Mouse (Mus musculus): ENCODE measurements at regions not wholly inside any gene's neighbourhood (a gene's known extent, or its start where the extent isn't known, plus 50 kb on each side); places are given as distances from the start of the nearest gene placed in this dataset.

DNA sequence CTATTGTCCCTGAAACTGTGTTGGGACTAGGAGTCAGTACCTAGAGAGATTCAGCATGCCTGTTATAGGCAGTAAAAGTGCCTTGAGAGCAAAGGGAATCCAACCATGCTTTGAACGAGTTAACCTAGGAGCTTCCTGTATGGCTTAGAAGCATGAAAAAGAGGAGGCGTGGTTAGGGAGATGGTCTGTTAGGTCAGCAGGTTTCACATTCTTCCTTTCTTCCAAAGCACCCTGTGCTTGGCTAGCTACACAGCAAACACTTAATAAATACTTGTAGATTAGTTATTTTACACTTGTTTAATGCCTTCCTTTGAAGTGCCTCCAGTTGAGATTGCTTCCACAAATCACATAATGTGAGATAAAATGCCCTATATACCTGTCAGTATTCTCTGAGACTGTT lies 284.9 kb upstream of the Adgra3 start:
- Histone ChIP-seq H3K4me1 (replicated peaks; ENCODE audit: control insufficient read depth, insufficient read depth) (no peaks in the 10 kb centered on the region), H3K4me3 (ENCODE audit: low read depth, low read length) (no peak overlapping the region)
- WGBS: 63% methylated on average over 2 of the region's 2 CpGs

DNA sequence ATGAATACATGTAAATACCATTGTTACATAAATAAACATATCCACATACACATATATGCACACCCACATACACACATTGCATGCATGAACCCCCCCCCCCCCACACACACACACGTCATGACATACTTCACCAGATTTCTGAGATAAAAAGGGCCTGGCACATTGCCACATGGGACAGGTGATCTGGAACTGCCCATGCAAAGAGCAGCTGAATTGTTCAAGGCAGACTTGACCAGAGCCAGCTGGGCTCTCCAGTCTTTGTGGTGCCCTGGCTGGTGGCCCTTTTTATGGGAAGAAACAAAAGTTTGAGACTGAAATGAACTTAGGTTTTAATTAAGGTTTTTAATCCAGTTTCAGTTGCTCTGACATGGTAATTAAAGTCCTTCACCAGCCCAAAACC lies 250.7 kb upstream of the Adgra3 start:
- no peaks in the 10 kb centered on the region for H3K4me1 ChIP-seq (replicated peaks; ENCODE audit: control insufficient read depth, insufficient read depth)
- no peaks in the 10 kb centered on the region for H3K9me3 ChIP-seq (ENCODE audit: control insufficient read depth, low read length)
- no peak overlapping the region for H3K4me2 ChIP-seq (replicated peaks; ENCODE audit: low read depth)
- TF ChIP-seq EP300 (optimal IDR thresholded peaks at IDR 0.05) (no peak), CTCF (IDR thresholded peaks at IDR 0.05; ENCODE audit: low read depth) (no peak)
- H3K27me3 ChIP-seq (ENCODE audit: control insufficient read depth, insufficient read depth, low read length): no peaks in the 10 kb centered on the region
- no peaks in the 10 kb centered on the region for H3K36me3 ChIP-seq (ENCODE audit: control insufficient read depth, insufficient read depth, low read length)
- 61% methylated on average over 1 of the region's 1 CpGs for WGBS
- ATAC-seq (ENCODE audit: low FRiP score, low TSS enrichment): no peak
- no peak for DNase-seq (ENCODE audit: low spot score)
- H3K9ac ChIP-seq (ENCODE audit: low read length): no peak overlapping the region
- H3K27ac ChIP-seq (replicated peaks): no peak overlapping the region
- H3K4me3 ChIP-seq (ENCODE audit: low read depth, low read length): no peak overlapping the region

More for the DNA sequence above, 284.9 kb upstream of the Adgra3 start:
- no peak overlapping the region for H3K4me2 ChIP-seq (replicated peaks; ENCODE audit: low read depth)
- ATAC-seq (ENCODE audit: low FRiP score, low TSS enrichment) (no peak), DNase-seq (ENCODE audit: low spot score) (no peak)
- H3K27me3 ChIP-seq (ENCODE audit: control insufficient read depth, insufficient read depth, low read length): no peaks in the 10 kb centered on the region
- H3K9ac ChIP-seq (ENCODE audit: low read length): no peak overlapping the region
- TF ChIP-seq CTCF (IDR thresholded peaks at IDR 0.05; ENCODE audit: low read depth) (no peak), EP300 (optimal IDR thresholded peaks at IDR 0.05) (no peak)
- H3K27ac ChIP-seq (replicated peaks): no peak overlapping the region
- H3K9me3 ChIP-seq (ENCODE audit: control insufficient read depth, low read length): no peaks in the 10 kb centered on the region
- H3K36me3 ChIP-seq (ENCODE audit: control insufficient read depth, insufficient read depth, low read length): no peaks in the 10 kb centered on the region

DNA sequence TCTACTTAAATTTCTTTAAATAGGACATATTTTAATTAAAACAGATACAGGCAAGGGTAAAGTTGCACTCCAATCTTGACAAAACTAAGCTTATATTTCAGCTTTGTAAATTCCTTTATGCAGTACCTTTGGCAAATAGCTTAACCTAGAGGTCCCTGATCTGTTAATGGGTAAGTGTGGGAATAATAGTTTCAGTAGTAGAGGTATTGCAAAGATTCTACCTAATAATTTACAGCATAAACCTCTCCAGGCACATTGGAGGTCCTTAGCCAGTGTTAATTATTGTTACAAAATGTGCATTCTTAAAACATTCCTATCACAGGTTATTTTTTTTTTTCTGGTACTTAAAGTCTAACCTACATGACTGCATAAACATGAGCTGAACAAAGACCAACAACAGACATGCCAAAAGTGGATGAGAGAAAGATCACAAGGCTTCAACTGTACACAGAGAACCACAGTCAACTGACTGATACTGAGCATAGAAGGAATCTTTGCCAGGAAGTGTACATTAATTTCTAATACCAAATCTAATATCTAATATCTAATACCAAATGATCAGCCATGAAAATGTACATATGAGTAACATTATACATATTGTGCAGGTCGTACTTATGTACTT lies 245.2 kb upstream of the Adgra3 start:
- 59% methylated on average over 1 of the region's 1 CpGs for WGBS
- Histone ChIP-seq H3K4me2 (replicated peaks; ENCODE audit: low read depth) (no peak overlapping the region), H3K9me3 (ENCODE audit: control insufficient read depth, low read length) (no peaks in the 10 kb centered on the region), H3K9ac (ENCODE audit: low read length) (no peak overlapping the region), H3K27me3 (ENCODE audit: control insufficient read depth, insufficient read depth, low read length) (no peaks in the 10 kb centered on the region), H3K27ac (replicated peaks) (no peak overlapping the region), H3K4me1 (replicated peaks; ENCODE audit: control insufficient read depth, insufficient read depth) (no peaks in the 10 kb centered on the region), H3K36me3 (ENCODE audit: control insufficient read depth, insufficient read depth, low read length) (no peaks in the 10 kb centered on the region), H3K4me3 (ENCODE audit: low read depth, low read length) (no peak overlapping the region)
- ATAC-seq (ENCODE audit: low FRiP score, low TSS enrichment) (no peak), DNase-seq (ENCODE audit: low spot score) (no peak)
- TF ChIP-seq CTCF (IDR thresholded peaks at IDR 0.05; ENCODE audit: low read depth) (no peak), EP300 (optimal IDR thresholded peaks at IDR 0.05) (no peak)

DNA sequence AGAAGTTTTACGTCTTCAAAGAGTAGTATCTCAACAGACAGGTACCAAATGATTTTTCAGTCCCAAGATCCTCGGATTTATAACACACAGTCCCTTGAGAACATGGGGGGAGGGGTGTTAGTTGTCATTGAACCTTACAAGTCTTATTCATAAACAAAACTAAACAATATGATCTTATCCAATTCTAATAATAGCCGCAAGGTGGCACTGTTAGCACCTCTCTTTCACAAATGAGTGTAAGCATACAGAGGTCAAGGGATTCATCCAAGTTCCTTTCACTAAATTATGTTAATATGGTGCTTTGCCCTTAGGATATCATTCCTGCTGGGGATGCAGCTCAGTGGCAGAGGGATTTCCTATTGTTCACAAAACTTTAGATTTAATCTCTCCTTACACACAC lies 235.0 kb upstream of the Adgra3 start:
- no peak overlapping the region for H3K9ac ChIP-seq (ENCODE audit: low read length)

DNA sequence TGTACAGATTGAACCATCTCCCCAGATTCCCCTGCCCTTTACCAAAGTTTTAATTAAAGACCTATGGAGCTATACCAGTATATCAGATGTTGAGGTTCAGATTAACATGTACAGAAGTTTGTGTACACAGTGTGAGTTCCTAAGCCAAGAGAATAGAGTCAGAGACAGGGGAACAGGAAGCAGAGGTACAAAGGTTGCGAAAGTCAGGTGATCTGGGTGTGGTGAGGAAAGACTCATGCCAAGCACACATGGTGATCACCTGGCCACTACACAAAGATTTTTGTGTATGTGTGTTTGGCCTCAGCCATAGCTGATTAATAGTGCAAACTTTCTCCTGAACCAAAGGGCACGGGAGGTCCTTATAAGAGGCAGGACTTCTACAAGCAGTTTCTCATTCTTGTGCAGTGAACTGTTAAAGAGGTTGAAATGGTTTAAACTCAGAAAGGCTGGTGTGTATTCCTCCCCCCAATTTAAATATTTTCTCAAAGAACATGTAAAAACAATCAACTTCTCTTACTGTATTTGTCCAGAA lies 232.1 kb upstream of the Adgra3 start:
- WGBS: 50% methylated on average over 2 of the region's 2 CpGs
- no peak overlapping the region for H3K4me2 ChIP-seq (replicated peaks; ENCODE audit: low read depth)
- TF ChIP-seq EP300 (optimal IDR thresholded peaks at IDR 0.05) (no peak), CTCF (IDR thresholded peaks at IDR 0.05; ENCODE audit: low read depth) (no peak)
- no peak overlapping the region for H3K9ac ChIP-seq (ENCODE audit: low read length)
- no peaks in the 10 kb centered on the region for H3K27me3 ChIP-seq (ENCODE audit: control insufficient read depth, insufficient read depth, low read length)
- no peaks in the 10 kb centered on the region for H3K9me3 ChIP-seq (ENCODE audit: control insufficient read depth, low read length)
- H3K4me1 ChIP-seq (replicated peaks; ENCODE audit: control insufficient read depth, insufficient read depth): no peaks in the 10 kb centered on the region
- peak overlapping the region; percentile 53; the same call in 1 of the 2 replicates for H3K27ac ChIP-seq (replicated peaks)
- no peak overlapping the region for H3K4me3 ChIP-seq (ENCODE audit: low read depth, low read length)
- H3K36me3 ChIP-seq (ENCODE audit: control insufficient read depth, insufficient read depth, low read length): no peaks in the 10 kb centered on the region
- peak; percentile 88 for DNase-seq (ENCODE audit: low spot score)
- peak; percentile 100 for ATAC-seq (ENCODE audit: low FRiP score, low TSS enrichment)

More for the DNA sequence above, 235.0 kb upstream of the Adgra3 start:
- no peaks in the 10 kb centered on the region for H3K36me3 ChIP-seq (ENCODE audit: control insufficient read depth, insufficient read depth, low read length)
- no peak overlapping the region for H3K27ac ChIP-seq (replicated peaks)
- no peak overlapping the region for H3K4me2 ChIP-seq (replicated peaks; ENCODE audit: low read depth)
- H3K4me3 ChIP-seq (ENCODE audit: low read depth, low read length): no peak overlapping the region
- no peaks in the 10 kb centered on the region for H3K9me3 ChIP-seq (ENCODE audit: control insufficient read depth, low read length)
- WGBS: 62% methylated on average over 3 of the region's 3 CpGs
- H3K27me3 ChIP-seq (ENCODE audit: control insufficient read depth, insufficient read depth, low read length): no peaks in the 10 kb centered on the region
- TF ChIP-seq EP300 (optimal IDR thresholded peaks at IDR 0.05) (no peak), CTCF (IDR thresholded peaks at IDR 0.05; ENCODE audit: low read depth) (peak; percentile 48)
- no peaks in the 10 kb centered on the region for H3K4me1 ChIP-seq (replicated peaks; ENCODE audit: control insufficient read depth, insufficient read depth)
- no peak for ATAC-seq (ENCODE audit: low FRiP score, low TSS enrichment)
- DNase-seq (ENCODE audit: low spot score): no peak

DNA sequence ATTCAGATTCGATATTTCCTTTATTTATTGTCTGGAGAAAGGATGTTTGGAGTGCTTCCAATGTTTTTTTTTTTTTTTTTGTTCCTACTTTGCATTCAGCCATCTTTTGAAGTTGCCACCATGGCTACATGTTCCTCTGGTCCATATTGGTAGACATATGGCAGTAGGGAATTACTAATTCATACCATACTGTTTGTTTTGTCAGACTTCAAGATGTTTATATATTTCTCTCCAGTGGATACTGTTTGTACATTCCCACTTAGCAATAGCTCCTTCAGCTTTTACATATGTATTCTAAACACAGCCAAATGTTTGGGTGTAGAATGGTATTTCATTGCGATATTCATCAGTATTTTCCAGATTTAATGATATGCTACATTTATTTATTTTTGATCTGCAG lies 201.6 kb upstream of the Adgra3 start:
- Histone ChIP-seq H3K4me3 (ENCODE audit: low read depth, low read length) (no peak overlapping the region), H3K27ac (replicated peaks) (no peak overlapping the region), H3K36me3 (ENCODE audit: control insufficient read depth, insufficient read depth, low read length) (no peaks in the 10 kb centered on the region), H3K27me3 (ENCODE audit: control insufficient read depth, insufficient read depth, low read length) (no peaks in the 10 kb centered on the region), H3K4me1 (replicated peaks; ENCODE audit: control insufficient read depth, insufficient read depth) (no peaks in the 10 kb centered on the region), H3K9ac (ENCODE audit: low read length) (no peak overlapping the region), H3K9me3 (ENCODE audit: control insufficient read depth, low read length) (no peaks in the 10 kb centered on the region), H3K4me2 (replicated peaks; ENCODE audit: low read depth) (no peak overlapping the region)
- DNase-seq (ENCODE audit: low spot score) (no peak), ATAC-seq (ENCODE audit: low FRiP score, low TSS enrichment) (no peak)
- WGBS: 63% methylated on average over 2 of the region's 2 CpGs
- no peak for TF ChIP-seq EP300 (optimal IDR thresholded peaks at IDR 0.05)
- no peak for TF ChIP-seq CTCF (IDR thresholded peaks at IDR 0.05; ENCODE audit: low read depth)
